Mouse (Mus musculus) embryonic facial prominence, embryonic 15.5 days (tissue): ENCODE data around the gene Cisd3. TPM values are rescaled to one million over a fixed set of nuclear protein-coding genes. Genes with fewer than 3 reads are reported as not detected.
"Not testable (repeated sequence)": the region's sequence is repeated elsewhere in the genome, so short reads cannot be mapped to it uniquely, and the experiment has no call there.

Experiments used
- ATAC-seq: fragments of 200-750 bp; cut with Nextera tagmentation; 2 replicates; pipeline ENCODE4 v1.8.0; 2017; ENCODE audit warnings: low read depth, moderate TSS enrichment; ENCODE audit not compliant: insufficient number of reproducible peaks, low FRiP score, low TSS enrichment
- H3K27ac ChIP-seq: fragments of 300-500 bp; sonication (generic); replicated peaks from 2 replicates; pipeline ENCODE4 v1.5.1; 2015; ENCODE audit warnings: mild to moderate bottlenecking, inconsistent platforms
- H3K27me3 ChIP-seq: fragments of 300-500 bp; sonication (generic); 2 replicates; pipeline ENCODE4 v1.6.1; 2015; ENCODE audit warnings: inconsistent platforms
- H3K36me3 ChIP-seq: fragments of 300-500 bp; sonication (generic); 2 replicates; pipeline ENCODE4 v1.6.1; 2015; ENCODE audit warnings: mild to moderate bottlenecking, inconsistent platforms
- H3K4me1 ChIP-seq: fragments of 300-500 bp; sonication (generic); 2 replicates; pipeline ENCODE4 v1.6.1; 2015; ENCODE audit warnings: inconsistent platforms
- H3K4me2 ChIP-seq: fragments of 300-500 bp; sonication (generic); replicated peaks from 2 replicates; pipeline ENCODE4 v1.6.1; 2015; ENCODE audit warnings: mild to moderate bottlenecking, inconsistent platforms
- H3K4me3 ChIP-seq: fragments of 300-500 bp; sonication (generic); replicated peaks from 2 replicates; pipeline ENCODE4 v1.5.1; 2015; ENCODE audit warnings: mild to moderate bottlenecking, inconsistent platforms
- H3K9ac ChIP-seq: fragments of 300-500 bp; sonication (generic); 2 replicates; pipeline ENCODE4 v1.6.1; 2015; ENCODE audit warnings: inconsistent platforms
- H3K9me3 ChIP-seq: fragments of 300-500 bp; sonication (generic); replicated peaks from 2 replicates; pipeline ENCODE4 v1.6.1; 2016; ENCODE audit warnings: inconsistent platforms
- WGBS: fragments of 180-500 bp; shearing (Covaris S2); methylation state at CpG from one replicate; pipeline ENCODE4 v1.1.7; 2015; 5-methylcytosine and 5-hydroxymethylcytosine counted together
- polyA plus RNA-seq: library from polyadenylated mRNA; unstranded; fragments of >200 nt; fragmentation: Nextera tagmentation; extraction: Ambion mirVana; gene quantifications from 2 replicates; pipeline ENCODE4 v1.2.1, GENCODE M21; 2015

Cisd3 gene
- polyA plus RNA-seq, 1 experiment from 2014 or later = 32.7 TPM

- WGBS = 18% methylated on average over 30 of the region's 30 CpGs
- no peaks in the 10 kb centered on the region for H3K9me3 ChIP-seq
- H3K4me2 ChIP-seq = peak overlapping the region; percentile 89
These were observed 15.3 kb downstream of the Cisd3 start for GRCm38 (mm10) chr11:97700746-97701580.

GRCm38 (mm10) chr11:97701581-97702392, 16.2 kb downstream of the Cisd3 start:
- Histone ChIP-seq H3K27ac (peak overlapping the region; percentile 22; the same call in 1 of the 2 replicates), H3K4me1 (peaks cover 46% of the 10 kb centered on the region), H3K9ac (no peak overlapping the region), H3K9me3 (no peaks in the 10 kb centered on the region), H3K4me2 (peak overlapping the region; percentile 89), H3K36me3 (peaks cover 9% of the 10 kb centered on the region), H3K27me3 (no peaks in the 10 kb centered on the region), H3K4me3 (peak overlapping the region; percentile 89)
- 52% methylated on average over 15 of the region's 15 CpGs for WGBS
- ATAC-seq = no peak

More at GRCm38 (mm10) chr11:97700746-97701580, 15.3 kb downstream of the Cisd3 start:
- H3K4me3 ChIP-seq = peak overlapping the region; percentile 89
- peak overlapping the region; percentile 62 for H3K9ac ChIP-seq
- H3K36me3 ChIP-seq = 0 out of 2 replicates have a peak, but pooled peaks cover 2% of the 10 kb centered on the region
- peaks cover 54% of the 10 kb centered on the region for H3K4me1 ChIP-seq
- ATAC-seq = no peak
- H3K27ac ChIP-seq = peak overlapping the region; percentile 99
- no peaks in the 10 kb centered on the region for H3K27me3 ChIP-seq

GRCm38 (mm10) chr11:97702393-97702745, 16.7 kb downstream of the Cisd3 start:
- ATAC-seq = no peak
- peaks cover 41% of the 10 kb centered on the region for H3K4me1 ChIP-seq
- H3K4me2 ChIP-seq = peak overlapping the region; percentile 79
- no peaks in the 10 kb centered on the region for H3K27me3 ChIP-seq
- no peaks in the 10 kb centered on the region for H3K9me3 ChIP-seq
- H3K36me3 ChIP-seq = peaks cover 15% of the 10 kb centered on the region
- H3K9ac ChIP-seq = peak overlapping the region; percentile 63
- peak overlapping the region; percentile 87 for H3K4me3 ChIP-seq
- H3K27ac ChIP-seq = peak overlapping the region; percentile 92
- 1% methylated on average over 24 of the region's 24 CpGs for WGBS

- Histone ChIP-seq H3K4me2 (peak within 1 kb of the TSS; percentile 82), H3K36me3 (peaks cover 23% of the 10 kb centered on the region), H3K9me3 (no peaks in the 10 kb centered on the region), H3K9ac (peak within 1 kb of the TSS; percentile 65), H3K4me1 (peaks cover 32% of the 10 kb centered on the region), H3K4me3 (peak within 1 kb of the TSS; percentile 87), H3K27ac (peak within 1 kb of the TSS; percentile 92), H3K27me3 (no peaks in the 10 kb centered on the region)
- ATAC-seq = peak; percentile 92
- whole genome bisulfite sequencing = under 1% methylated on average over 35 of the region's 35 CpGs
These were observed 17.6 kb downstream of the Cisd3 start, which contains the start of gene Psmb3 for GRCm38 (mm10) chr11:97703039-97703826. TSS of gene Psmb3 (plus strand) at chr11:97703399.

- 84% methylated on average over 2 of the region's 2 CpGs for WGBS
- H3K4me2 ChIP-seq = not testable (repeated sequence)
- H3K36me3 ChIP-seq = peaks cover 70% of the 10 kb centered on the region
These were observed 24.4 kb downstream of the Cisd3 start for GRCm38 (mm10) chr11:97710067-97710466.

GRCm38 (mm10) chr11:97711200-97711900, 25.7 kb downstream of the Cisd3 start:
- Histone ChIP-seq H3K4me3 (no peak overlapping the region), H3K4me2 (no peak overlapping the region), H3K9ac (no peak overlapping the region), H3K36me3 (peaks cover 66% of the 10 kb centered on the region), H3K27ac (no peak overlapping the region), H3K9me3 (no peaks in the 10 kb centered on the region), H3K4me1 (no peaks in the 10 kb centered on the region), H3K27me3 (no peaks in the 10 kb centered on the region)
- WGBS = 70% methylated on average over 13 of the region's 13 CpGs
- ATAC-seq = no peak

More at GRCm38 (mm10) chr11:97710067-97710466, 24.4 kb downstream of the Cisd3 start:
- H3K27ac ChIP-seq, ATAC-seq, H3K9ac ChIP-seq, H3K4me3 ChIP-seq, H3K9me3 ChIP-seq, H3K27me3 ChIP-seq, H3K4me1 ChIP-seq: not testable (repeated sequence)

- no peak overlapping the region for H3K4me2 ChIP-seq
- WGBS = 90% methylated on average over 15 of the region's 15 CpGs
These were observed 26.7 kb downstream of the Cisd3 start for GRCm38 (mm10) chr11:97712286-97712685.

GRCm38 (mm10) chr11:97713896-97714295, 28.3 kb downstream of the Cisd3 start:
- no peaks in the 10 kb centered on the region for H3K9me3 ChIP-seq
- H3K4me3 ChIP-seq = no peak overlapping the region
- H3K27ac ChIP-seq = no peak overlapping the region
- no peak overlapping the region for H3K4me2 ChIP-seq
- WGBS = 88% methylated on average over 8 of the region's 8 CpGs
- peaks cover 61% of the 10 kb centered on the region for H3K36me3 ChIP-seq
- H3K9ac ChIP-seq = no peak overlapping the region
- ATAC-seq = no peak
- no peaks in the 10 kb centered on the region for H3K4me1 ChIP-seq
- no peaks in the 10 kb centered on the region for H3K27me3 ChIP-seq

More at GRCm38 (mm10) chr11:97712286-97712685, 26.7 kb downstream of the Cisd3 start:
- no peak overlapping the region for H3K4me3 ChIP-seq
- no peaks in the 10 kb centered on the region for H3K9me3 ChIP-seq
- H3K36me3 ChIP-seq = peaks cover 61% of the 10 kb centered on the region
- no peaks in the 10 kb centered on the region for H3K4me1 ChIP-seq
- no peak overlapping the region for H3K9ac ChIP-seq
- ATAC-seq = no peak
- no peak overlapping the region for H3K27ac ChIP-seq
- H3K27me3 ChIP-seq = no peaks in the 10 kb centered on the region

GRCm38 (mm10) chr11:97714356-97714755, 28.7 kb downstream of the Cisd3 start:
- Histone ChIP-seq H3K27ac (no peak overlapping the region), H3K4me1 (0 out of 2 replicates have a peak, but pooled peaks cover 2% of the 10 kb centered on the region), H3K27me3 (no peaks in the 10 kb centered on the region), H3K4me3 (no peak overlapping the region), H3K9me3 (no peaks in the 10 kb centered on the region), H3K9ac (no peak overlapping the region), H3K4me2 (no peak overlapping the region), H3K36me3 (peaks cover 61% of the 10 kb centered on the region)
- ATAC-seq = no peak
- 95% methylated on average over 3 of the region's 3 CpGs for WGBS
